Mouse (Mus musculus): ENCODE results near the gene Cep70.

Cep70 gene

GRCm38 (mm10) chr9:99243190-99243894 is at the start of gene Cep70:
TSS of gene Cep70 (plus strand) at chr9:99243367.
- DNase-seq, result peak; percentile 96

GRCm38 (mm10) chr9:99212643-99213042 is 30.5 kb upstream of the Cep70 start:
- no peak for DNase-seq

GRCm38 (mm10) chr9:99216182-99216581 is 27.0 kb upstream of the Cep70 start:
- DNase-seq, result no peak

GRCm38 (mm10) chr9:99217999-99218719 is 25.0 kb upstream of the Cep70 start:
- DNase-seq, result no peak

DNA sequence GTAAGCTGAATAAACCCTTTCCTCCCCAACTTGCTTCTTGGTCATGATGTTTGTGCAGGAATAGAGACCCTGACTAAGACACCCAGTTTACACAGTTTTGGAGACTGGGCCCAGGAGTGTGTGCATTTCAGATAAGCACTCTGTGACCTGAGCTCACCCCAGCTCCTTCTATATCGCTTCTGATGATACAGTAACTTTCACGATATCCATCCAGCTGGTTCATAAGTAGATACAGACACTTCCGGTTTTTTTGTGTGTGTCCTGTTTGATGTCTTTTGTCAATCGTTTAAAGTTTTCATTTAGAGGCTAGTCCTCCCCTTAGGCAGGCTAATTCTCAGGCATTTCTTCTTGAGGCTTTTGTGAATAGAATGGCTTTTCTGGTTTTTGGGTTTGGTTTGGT is 21.5 kb upstream of the Cep70 start:
- DNase-seq, result no peak

DNA sequence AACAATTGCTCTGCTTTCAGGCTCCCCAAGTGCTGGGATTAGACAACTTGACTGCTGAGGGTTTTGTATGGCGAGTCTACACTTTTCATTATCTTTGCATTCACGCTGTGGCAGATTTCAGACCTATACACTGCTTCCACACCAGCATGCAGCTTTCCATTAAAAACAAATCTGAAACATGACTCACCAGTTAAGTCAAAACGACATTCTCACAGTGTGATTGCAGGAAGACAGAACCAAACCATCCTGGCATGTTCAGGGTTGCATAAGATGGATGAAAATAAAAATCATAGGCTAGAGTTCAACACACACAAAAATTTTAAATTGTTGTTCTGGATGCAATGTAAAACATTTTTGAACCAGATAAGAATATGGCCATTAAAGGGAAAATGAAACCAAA is 18.6 kb upstream of the Cep70 start:
- no peak for DNase-seq

DNA sequence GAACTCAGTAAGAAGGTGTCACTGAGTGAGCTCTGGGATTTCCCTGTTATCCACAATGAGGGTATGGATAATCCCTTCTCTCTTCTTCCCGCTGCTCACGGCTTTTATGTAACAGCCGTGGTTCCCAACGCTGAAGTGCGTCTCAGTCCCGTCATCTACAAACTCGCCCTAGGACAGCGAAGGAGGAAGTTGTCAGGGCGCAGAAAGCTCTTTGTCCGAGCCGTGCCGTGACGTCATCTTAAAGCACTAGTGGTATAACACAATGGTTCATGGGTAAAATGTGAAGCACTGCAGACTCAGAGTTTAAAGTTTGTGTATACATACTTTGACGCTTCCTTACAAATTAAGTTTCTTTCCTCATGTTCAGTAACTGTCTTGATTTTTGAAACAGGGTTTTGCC is 13.7 kb upstream of the Cep70 start:
- no peak for DNase-seq

- no peak for DNase-seq
Observed at GRCm38 (mm10) chr9:99237139-99237538, 6.0 kb upstream of the Cep70 start, which contains the start of gene Faiml. TSS of gene Faiml (minus strand) at chr9:99237239.

DNA sequence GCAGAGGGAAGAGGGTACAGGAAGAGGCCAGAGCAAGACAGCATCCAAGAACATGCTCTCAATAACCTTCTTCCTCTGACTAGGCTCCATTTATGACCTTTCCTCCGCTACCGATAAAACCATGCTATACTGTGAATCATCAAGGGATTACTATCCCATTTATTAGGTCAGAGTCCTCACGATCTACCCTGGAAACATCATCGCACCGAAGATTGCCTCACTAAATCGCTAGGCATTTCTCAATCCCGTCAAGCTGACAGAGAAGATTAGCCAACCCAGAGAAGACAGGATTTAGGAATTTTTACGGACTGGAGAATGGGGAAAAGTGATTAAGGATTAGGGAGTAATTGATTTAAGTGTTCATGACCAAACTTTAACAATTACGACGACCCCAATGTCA is 4.9 kb upstream of the Cep70 start:
- no peak for DNase-seq

- no peak for DNase-seq
Observed at GRCm38 (mm10) chr9:99239256-99239655, 3.9 kb upstream of the Cep70 start.

DNA sequence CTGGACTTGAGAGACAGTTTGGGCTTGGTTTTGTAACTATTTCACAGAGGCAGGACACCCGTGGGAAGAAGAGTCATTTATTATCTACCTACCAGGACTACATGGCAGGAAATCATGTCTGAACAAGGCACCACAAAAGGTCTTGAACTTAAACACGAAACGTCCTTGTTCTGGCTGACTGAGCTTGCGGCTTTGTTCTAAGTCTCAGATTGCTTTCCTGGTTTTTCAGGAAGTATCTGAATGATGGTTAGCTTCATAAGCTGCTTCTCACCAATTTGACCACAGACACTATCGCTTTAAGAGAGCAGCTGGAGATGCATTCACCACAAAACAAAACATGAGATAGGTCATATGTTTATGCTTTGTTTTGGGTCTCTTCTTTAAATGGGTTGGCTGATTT is 2.6 kb upstream of the Cep70 start:
- no peak for DNase-seq

GRCm38 (mm10) chr9:99242035-99242434 is 1.1 kb upstream of the Cep70 start:
- peak; percentile 52 for DNase-seq

DNA sequence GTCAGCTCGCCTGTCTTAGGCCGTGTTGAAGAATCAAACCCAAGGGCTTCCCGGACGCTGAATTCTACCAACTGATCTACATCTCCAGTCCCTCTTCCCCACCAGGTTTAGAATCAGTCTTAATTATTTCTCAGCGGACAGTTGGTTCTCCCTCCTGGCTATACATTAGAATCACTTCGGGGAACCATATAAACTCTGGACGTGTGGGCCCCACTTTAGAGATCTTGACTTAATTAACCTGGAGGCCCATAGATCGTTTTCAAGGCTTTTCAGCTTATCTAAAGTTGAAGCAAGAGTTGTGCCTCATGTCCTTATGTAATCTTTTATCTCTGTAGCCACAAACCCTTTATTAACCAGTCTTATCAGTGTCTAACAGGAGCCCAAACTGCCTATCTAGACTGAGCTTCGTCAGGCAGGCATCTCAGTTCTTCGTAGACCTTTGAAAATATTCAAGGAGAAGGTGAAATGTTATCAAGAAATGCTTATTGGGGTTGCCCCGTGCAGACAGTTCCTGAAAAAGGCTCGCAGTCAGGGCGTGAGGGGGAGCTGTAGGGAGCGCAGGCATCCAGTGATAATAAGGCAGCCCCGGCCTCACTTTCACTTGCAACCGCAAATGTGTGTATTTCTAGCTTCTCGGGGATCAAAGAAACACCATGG is 506 bp upstream of the Cep70 start:
- DNase-seq, result no peak

- DNase-seq, result no peak
Observed at GRCm38 (mm10) chr9:99243895-99244293, 727 bp downstream of the Cep70 start.

DNA sequence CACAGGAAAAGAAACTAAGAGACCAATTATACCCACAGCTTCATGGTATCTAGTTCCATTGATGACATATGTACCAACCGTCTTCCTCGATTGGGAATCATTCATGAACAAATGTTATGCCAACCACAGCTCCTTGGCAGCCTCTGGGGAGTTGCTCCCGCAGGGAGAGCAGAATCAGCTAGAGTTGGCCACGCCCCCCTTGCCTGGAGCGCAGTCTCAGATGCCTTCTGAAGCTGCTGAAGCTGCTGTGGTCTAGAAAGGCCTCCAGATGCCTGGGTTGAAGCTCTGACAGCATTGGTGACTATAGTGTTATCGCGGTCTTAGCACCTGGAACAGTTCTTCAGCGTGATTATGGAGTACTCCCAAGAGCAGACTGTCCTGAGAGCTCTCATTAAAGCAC is 5.1 kb downstream of the Cep70 start:
- peak; percentile 13 for DNase-seq

DNA sequence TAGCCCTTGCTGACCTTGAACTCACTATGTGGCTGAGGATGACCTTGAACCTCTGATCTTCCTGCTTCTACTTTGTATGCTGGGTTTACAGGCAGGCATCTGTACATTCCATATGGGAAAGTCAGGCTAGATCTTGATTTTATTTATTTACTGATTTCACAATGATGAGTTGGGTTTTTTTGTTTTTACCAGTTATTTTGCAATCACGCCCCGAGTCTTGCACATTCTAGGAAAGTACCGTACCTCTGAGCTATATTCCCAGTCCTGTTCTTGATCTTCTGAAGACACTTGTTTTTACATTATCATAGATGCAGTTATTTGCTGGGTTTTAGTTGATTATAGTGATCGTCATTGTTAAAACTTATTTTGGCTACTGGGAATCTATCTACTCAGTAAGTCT is 5.7 kb downstream of the Cep70 start:
- DNase-seq, result no peak

DNA sequence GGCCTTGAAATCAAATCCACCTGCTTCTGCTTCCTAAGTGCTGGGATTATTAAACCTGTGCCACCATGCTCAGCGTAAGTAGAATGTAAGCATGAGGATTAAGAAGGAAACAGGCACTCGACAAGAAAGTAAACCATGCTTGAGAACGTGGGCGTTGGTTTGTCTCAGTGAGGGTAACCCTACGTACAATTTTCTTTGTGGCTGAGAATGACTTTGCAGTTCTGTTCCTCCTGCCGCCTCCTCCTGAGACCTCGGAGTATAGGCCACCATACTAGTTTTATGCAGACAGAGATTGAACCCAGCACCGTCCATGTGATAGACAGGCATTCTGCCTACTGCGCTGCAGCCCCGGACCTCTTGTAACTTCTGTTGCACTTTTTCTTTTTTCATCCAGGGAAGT is 10.7 kb downstream of the Cep70 start:
- no peak for DNase-seq

GRCm38 (mm10) chr9:99256206-99256605 is 13.0 kb downstream of the Cep70 start:
- DNase-seq, result no peak

DNA sequence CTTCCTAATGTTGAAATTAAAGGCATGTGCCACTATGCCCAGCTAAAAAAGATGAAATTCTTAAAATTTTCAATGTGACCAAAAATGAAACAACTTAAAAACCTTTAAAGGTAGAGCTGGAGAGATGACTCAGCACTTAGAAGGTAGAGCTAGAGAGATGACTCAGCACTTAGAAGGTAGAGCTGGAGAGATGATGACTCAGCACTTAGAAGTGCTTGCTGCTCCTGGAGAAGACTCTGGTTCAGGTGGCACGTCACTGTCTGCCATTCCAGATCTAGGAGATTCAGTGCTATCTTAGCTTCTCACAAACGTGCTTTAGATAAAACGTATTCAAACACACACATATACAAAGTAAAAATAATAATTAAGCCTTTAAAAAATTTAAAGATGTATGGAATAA is 13.7 kb downstream of the Cep70 start:
- DNase-seq, result no peak

GRCm38 (mm10) chr9:99258891-99259290 is 15.7 kb downstream of the Cep70 start:
- DNase-seq, result no peak

DNA sequence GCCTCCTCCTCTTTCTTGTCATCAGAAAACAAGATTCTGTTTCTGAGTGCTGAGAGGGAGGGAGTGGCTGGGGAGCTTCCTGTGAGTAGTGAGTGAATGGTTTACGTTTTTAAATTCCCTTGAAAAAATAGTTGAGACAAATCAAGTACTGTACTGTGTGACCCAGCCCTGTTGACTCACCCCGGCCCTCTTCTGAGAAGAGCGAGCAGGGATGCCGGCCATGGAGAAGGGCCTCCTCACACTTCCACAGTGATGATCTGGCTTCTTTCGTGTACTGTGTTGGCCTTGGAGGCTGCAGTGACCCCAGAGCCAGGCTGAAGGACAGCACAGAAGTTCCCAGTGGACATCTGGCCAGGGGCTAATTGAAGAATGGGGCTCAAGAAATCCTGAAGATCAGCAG is 61.1 kb downstream of the Cep70 start:
- no peak for DNase-seq

DNA sequence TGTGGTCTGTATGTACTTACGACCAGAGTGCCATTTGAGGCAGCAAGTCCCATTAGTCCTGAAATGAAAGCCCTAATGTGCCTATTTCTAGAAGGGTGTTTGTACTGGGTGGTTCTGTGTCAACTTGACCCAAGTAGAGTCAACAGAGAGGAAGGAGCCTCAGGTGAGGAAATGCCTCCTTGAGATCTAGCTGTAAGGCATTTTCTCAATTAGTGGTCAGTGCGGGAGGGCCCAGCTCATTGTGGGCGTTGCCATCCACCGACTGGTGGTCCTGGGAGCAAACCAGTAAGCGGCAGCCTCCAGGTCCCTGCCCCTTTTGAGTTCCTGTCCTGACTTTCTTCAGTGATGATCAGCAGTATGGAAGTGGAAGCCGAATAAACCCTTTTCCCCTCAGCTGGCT is 63.1 kb downstream of the Cep70 start:
- no peak for DNase-seq

- no peak for DNase-seq
Observed at GRCm38 (mm10) chr9:99319343-99319951, 76.3 kb downstream of the Cep70 start.

DNA sequence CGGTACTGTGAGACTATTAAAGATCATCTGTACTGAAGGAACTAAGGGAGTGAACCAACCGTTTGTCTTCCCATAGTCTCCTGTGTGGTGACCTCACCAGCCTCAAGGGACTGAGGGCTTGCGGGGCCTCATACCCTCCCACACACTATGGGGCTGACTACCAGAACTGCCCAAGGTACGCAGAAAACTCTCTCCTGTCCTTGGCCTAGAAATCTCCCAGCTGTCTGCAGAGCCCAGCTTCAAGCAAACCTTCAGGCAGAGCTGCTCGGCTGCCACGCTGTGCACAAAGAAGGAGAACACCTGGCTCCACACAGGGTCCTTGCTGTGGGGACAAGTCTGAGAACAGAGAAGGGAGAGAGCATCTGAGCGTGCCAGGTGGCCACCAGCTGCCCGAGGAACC is 76.8 kb downstream of the Cep70 start:
- no peak for DNase-seq
